Mouse (Mus musculus) embryonic facial prominence, embryonic 10.5 days (tissue): ENCODE results near the gene M6pr. TPM values are rescaled to one million over a fixed set of nuclear protein-coding genes. Genes with fewer than 3 reads are reported as not detected.

Experiments used
- DNase-seq: peaks from one replicate; pipeline ENCODE4 v3.0.0-alpha.2; 2017; ENCODE audit warnings: low spot score
- H3K27ac ChIP-seq: fragments of 300-500 bp; sonication (generic); replicated peaks from 2 replicates; pipeline ENCODE4 v1.5.1; 2016; ENCODE audit warnings: mild to moderate bottlenecking
- H3K27me3 ChIP-seq: fragments of 300-500 bp; sonication (generic); replicated peaks from 2 replicates; pipeline ENCODE4 v1.6.1; 2016; ENCODE audit warnings: low read depth, mild to moderate bottlenecking; ENCODE audit not compliant: poor library complexity, severe bottlenecking
- H3K36me3 ChIP-seq: fragments of 300-500 bp; sonication (generic); replicated peaks from 2 replicates; pipeline ENCODE4 v1.6.1; 2016; ENCODE audit warnings: mild to moderate bottlenecking, moderate library complexity
- H3K4me1 ChIP-seq: fragments of 300-500 bp; sonication (generic); 2 replicates; pipeline ENCODE4 v1.6.1; 2016
- H3K4me3 ChIP-seq: fragments of 300-500 bp; sonication (generic); 2 replicates; pipeline ENCODE4 v1.5.1; 2016; ENCODE audit warnings: mild to moderate bottlenecking, moderate library complexity
- H3K9me3 ChIP-seq: fragments of 300-500 bp; sonication (generic); 2 replicates; pipeline ENCODE4 v1.6.1; 2016; ENCODE audit warnings: mild to moderate bottlenecking
- WGBS: fragments of 180-500 bp; shearing (Covaris S2); methylation state at CpG from one replicate; pipeline ENCODE4 v1.1.7; 2016; 5-methylcytosine and 5-hydroxymethylcytosine counted together
- polyA plus RNA-seq: library from polyadenylated mRNA; unstranded; fragments of >200 nt; fragmentation: Nextera tagmentation; extraction: Ambion mirVana; gene quantifications from 2 replicates; pipeline ENCODE4 v1.2.1, GENCODE M21; 2016

M6pr gene
- polyA plus RNA-seq, 1 experiment from 2014 or later: 80.4 TPM

DNA sequence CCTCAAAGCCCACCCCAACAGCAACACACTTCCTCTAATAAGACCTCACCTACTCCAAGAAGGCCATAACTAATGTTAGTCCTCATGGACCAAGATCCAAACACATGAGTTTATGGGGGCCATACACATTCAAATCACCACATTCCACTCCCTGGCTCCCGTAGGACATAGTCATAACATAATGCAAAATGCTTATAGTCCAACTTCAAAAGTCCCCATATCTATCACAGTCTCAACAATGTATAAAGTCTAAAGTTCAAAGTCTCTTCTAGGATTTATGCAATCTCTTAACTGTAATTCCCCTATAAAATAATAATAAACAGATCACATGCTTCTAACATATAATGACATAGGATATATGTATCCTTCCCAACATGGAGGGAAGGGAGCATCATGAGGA is 48.6 kb downstream of the M6pr start:
- 90% methylated on average over 1 of the region's 1 CpGs for WGBS
- no peaks in the 10 kb centered on the region for H3K36me3 ChIP-seq
- no peaks in the 10 kb centered on the region for H3K4me1 ChIP-seq
- H3K4me3 ChIP-seq: no peak overlapping the region
- no peak for DNase-seq
- no peak overlapping the region for H3K27ac ChIP-seq
- no peaks in the 10 kb centered on the region for H3K9me3 ChIP-seq
- H3K27me3 ChIP-seq: no peaks in the 10 kb centered on the region

GRCm38 (mm10) chr6:122365706-122366105 is 57.2 kb downstream of the M6pr start:
- no peaks in the 10 kb centered on the region for H3K4me1 ChIP-seq
- H3K27ac ChIP-seq: no peak overlapping the region
- no peaks in the 10 kb centered on the region for H3K36me3 ChIP-seq
- H3K4me3 ChIP-seq: no peak overlapping the region
- no peaks in the 10 kb centered on the region for H3K9me3 ChIP-seq
- WGBS: 62% methylated on average over 3 of the region's 3 CpGs
- DNase-seq: no peak
- no peaks in the 10 kb centered on the region for H3K27me3 ChIP-seq

DNA sequence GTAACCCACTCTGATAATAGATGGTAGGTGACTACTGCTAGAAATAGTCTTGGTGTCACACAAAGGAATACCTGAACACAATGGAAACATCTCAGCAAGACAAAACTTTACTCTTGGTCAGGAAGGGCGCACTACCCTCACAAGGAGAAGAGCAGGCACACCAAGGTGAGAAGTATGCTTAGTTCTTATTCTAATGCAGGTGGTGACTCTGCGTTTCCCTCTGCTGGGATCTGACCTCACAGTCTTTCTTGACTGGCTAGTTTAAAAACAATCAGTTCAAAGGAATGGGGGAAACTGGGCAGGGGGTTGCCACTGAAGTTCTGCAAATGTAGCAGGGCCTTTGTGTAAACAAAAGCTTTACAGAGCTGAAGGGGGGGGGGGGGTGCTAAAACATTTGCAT is 57.8 kb downstream of the M6pr start:
- Histone ChIP-seq H3K9me3 (no peaks in the 10 kb centered on the region), H3K27me3 (no peaks in the 10 kb centered on the region), H3K4me3 (no peak overlapping the region), H3K4me1 (no peaks in the 10 kb centered on the region), H3K36me3 (no peaks in the 10 kb centered on the region), H3K27ac (no peak overlapping the region)
- WGBS: 36% methylated on average over 2 of the region's 2 CpGs
- no peak for DNase-seq

- Histone ChIP-seq H3K36me3 (no peaks in the 10 kb centered on the region), H3K27me3 (no peaks in the 10 kb centered on the region), H3K4me3 (no peak overlapping the region), H3K27ac (no peak overlapping the region), H3K4me1 (no peaks in the 10 kb centered on the region), H3K9me3 (no peaks in the 10 kb centered on the region)
- DNase-seq: no peak
- WGBS: 42% methylated on average over 3 of the region's 3 CpGs
Observed at GRCm38 (mm10) chr6:122366976-122367375, 58.5 kb downstream of the M6pr start.

Other genes starting within 250 kb of the M6pr start
- gene Klrg1, start 25.8 kb upstream of the M6pr start, polyA plus RNA-seq: not detected in 2 replicates
- 28.9 and 29.5 TPM in 2 replicates for gene Phc1, start 31.8 kb downstream of the M6pr start, polyA plus RNA-seq
- 35.9 and 40.3 TPM in 2 replicates for gene Rimklb, start 190.0 kb downstream of the M6pr start, polyA plus RNA-seq
- gene Mfap5, start 197.1 kb downstream of the M6pr start, polyA plus RNA-seq: 0.59 and 0.62 TPM in 2 replicates
- 0.14 TPM in 1 of 2 replicates, not detected in the other for gene Aicda, start 245.1 kb downstream of the M6pr start, polyA plus RNA-seq